Mouse (Mus musculus) lung, postnatal 4 days (tissue): ENCODE results near the gene Vmn2r27.
A peak's percentile ranks its signal among the peaks of the same experiment; 100 is the strongest.

Experiments used
- DNase-seq, 2 experiments: peaks; one replicate each; pipeline ENCODE4 v3.0.0; 2021

The Vmn2r27 gene

DNA sequence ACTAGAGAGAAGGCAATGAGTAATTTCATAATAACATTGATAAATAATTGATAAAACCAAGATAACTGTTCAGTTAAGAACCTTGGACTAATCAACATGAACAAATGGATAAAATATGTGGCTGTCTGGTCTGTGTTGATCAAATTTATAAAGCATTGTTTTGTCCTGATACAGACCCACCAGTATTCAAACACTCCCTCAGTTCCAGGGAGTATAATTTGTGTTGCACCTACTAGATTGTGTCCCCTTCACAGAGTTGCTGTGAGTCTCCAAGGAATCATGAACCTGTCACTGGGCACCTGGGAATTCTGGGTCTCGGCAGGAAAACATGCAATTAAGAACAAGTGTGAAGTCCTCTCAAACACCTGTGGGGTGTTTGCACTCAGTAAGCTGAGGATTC, at the start of gene Vmn2r27:
TSS of gene Vmn2r27 (minus strand) at position 101 of the 400 bp plus-strand sequence.
- no peak for DNase-seq

GRCm38 (mm10) chr6:124278291-124278690, 46.6 kb upstream of the Vmn2r27 start:
- no peak for DNase-seq

GRCm38 (mm10) chr6:124277641-124278040, 46.0 kb upstream of the Vmn2r27 start:
- no peak for DNase-seq

DNA sequence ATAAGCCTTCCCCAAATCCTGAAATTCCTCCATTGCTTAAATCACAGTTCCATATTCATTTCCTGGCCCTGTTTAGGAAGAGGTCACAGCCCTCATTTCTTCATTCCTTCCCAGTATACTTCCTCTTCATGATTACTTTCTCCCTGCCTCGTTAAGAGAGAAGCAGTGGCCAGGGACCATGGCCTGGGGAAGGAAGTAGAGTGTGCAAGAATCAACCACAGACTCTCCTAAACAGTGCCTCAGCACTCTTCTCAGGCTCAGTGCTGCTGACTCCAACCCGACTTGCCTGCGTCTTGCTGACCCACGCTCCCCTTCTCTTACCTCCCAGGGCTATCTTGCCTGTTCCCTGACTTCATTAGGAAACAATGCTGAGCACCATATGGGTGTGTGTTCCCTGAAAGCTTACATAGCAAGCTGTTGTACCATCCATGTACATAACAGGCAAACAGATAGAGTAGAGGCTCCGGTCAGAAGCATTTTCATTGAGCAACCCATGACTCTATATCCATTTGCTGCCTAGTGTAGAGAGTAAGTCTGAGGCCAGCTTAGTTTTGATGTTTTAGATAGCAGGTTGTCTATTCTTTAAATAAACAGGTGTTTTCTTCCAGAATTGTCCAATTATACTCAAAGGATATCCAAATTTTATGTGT, 41.7 kb upstream of the Vmn2r27 start:
- peak in 1 of 2 experiments; percentile 18 for DNase-seq

GRCm38 (mm10) chr6:124262696-124263095, 31.0 kb upstream of the Vmn2r27 start:
- peak; percentile 42 to 74 for DNase-seq

DNA sequence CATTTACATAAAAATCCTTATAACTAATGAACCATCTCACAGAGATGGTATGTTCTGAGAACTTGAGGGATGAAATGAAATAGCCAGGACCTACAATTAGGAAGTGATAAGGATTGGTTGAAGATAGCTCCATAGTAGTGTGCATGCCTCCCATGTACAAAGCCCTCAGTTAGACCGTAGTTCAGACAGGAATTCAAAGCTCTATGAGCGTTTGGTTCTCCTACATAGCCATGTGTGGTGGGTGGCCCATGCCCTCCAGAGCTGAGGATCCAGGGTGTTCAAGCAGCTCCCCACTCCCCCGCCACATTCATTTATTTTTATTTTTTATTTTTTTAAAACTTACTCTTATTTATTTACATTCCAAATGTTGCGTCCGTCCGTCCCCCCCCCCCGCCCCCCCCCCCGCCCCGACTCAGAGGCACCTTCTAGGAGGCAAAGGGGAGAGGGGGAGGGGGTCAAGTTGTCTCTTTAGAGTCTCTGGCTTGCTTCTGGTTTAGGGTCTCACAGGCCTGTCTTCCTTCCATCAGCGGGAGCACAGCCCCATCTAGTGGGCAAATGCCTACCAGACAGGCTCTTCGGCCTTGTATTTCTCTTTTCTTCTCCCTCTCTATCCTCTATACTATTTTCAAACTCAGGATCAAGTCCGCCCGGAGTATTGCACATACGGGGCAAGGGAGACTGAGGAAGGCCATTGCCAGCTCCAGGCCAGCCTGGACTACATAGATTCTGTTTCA, 28.7 kb upstream of the Vmn2r27 start:
- DNase-seq: peak; percentile 43 to 62

- no peak for DNase-seq
These were observed 24.2 kb upstream of the Vmn2r27 start for GRCm38 (mm10) chr6:124255721-124256470.

DNA sequence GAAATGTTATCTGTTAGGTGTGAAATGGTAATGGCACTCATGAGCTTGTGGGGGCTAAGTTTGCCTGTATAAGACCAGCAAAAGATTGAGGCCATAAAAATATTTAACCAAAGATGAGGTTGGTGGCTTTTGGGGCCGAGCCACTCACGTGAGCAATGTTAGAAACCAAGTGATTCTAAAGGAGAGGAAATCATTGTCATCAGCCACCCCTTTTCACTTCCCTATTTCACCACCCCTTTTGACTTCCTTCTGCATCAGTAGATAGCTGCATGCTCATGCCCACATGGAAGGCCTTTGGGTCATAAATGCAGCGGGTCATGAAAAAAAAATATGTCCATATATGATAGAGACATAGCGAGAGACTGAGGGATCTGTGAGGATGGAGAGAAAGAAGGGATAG, 29.5 kb downstream of the Vmn2r27 start:
- no peak for DNase-seq

GRCm38 (mm10) chr6:124168499-124169257, 63.0 kb downstream of the Vmn2r27 start:
- no peak for DNase-seq

DNA sequence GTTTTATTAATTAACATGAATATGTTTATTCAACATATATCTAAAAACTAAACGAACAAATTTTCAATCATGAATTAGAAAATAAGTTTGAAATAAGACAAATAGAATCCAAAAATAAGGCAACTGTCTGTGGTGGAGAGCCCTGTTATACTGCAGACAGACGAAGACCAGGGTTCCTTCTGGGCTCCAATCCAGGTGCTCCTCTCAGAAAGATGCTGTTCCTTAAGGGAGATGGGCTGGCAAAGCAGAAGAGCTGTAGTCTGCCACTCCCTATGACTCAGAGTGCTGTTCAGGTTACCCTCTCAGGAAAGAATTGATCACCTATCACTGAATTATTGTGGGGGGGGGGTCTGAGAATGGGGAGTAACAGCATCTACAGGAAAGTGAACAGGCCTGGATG, 65.1 kb downstream of the Vmn2r27 start:
- DNase-seq: no peak

GRCm38 (mm10) chr6:124149808-124150207, 81.8 kb downstream of the Vmn2r27 start:
- DNase-seq: no peak
